Comparison of ENCODE assay signal across 8 mouse cellular contexts in genomic region chr12:100198967-100199660, GRCm38 (mm10). TPM values are rescaled to one million over a fixed set of nuclear protein-coding genes. Genes with fewer than 3 reads are reported as not detected.
DNase-seq lines count a peak whose midpoint lies in the region; ATAC-seq and TF ChIP-seq lines count a peak whose summit lies in the region.

Calm1 (plus strand) TSS chr12:100199435.

- peak within 1 kb of the TSS; percentile 82 for H3K27ac ChIP-seq in MEL (ENCODE audit: control insufficient read depth, low read depth, low read length)
- H3K27ac ChIP-seq in forebrain, embryonic 16.5 days (ENCODE audit: low read length) = peak within 1 kb of the TSS; percentile 93
- peak within 1 kb of the TSS; percentile 89 for H3K27ac ChIP-seq in lung, embryonic 14.5 days (ENCODE audit: low read depth)

- WGBS in forebrain, embryonic 16.5 days = under 1% methylated on average over 58 of the region's 58 CpGs
- WGBS in lung, embryonic 14.5 days = 1% methylated on average over 58 of the region's 58 CpGs

- no peak for TF ChIP-seq EP300 in MEL (IDR thresholded peaks at IDR 0.05; ENCODE audit: low read depth in 1 of 2, low read length in 2 of 2)

- intact Hi-C loops in heart, postnatal 25 days (cut with DNase I) = loop anchor here (1.0 to 10.0 kb wide), 2 partner anchors 11 to 526 kb away; partner anchors contain the start of gene Rps6ka5

- H3K27me3 ChIP-seq in MEL (ENCODE audit: control insufficient read depth in 1 of 2, insufficient read depth in 2 of 2, low read length in 2 of 2) = no peaks in the 10 kb centered on the region
- no peaks in the 10 kb centered on the region for H3K27me3 ChIP-seq in forebrain, embryonic 16.5 days (replicated peaks; ENCODE audit: control insufficient read depth, insufficient read depth, low read length)
- no peaks in the 10 kb centered on the region for H3K27me3 ChIP-seq in lung, embryonic 14.5 days (ENCODE audit: insufficient read depth, low read length)

- no peaks in the 10 kb centered on the region for H3K9me3 ChIP-seq in MEL (replicated peaks; ENCODE audit: insufficient read depth, low read length)
- H3K9me3 ChIP-seq in forebrain, embryonic 16.5 days (ENCODE audit: control insufficient read depth, low read length) = no peaks in the 10 kb centered on the region
- no peaks in the 10 kb centered on the region for H3K9me3 ChIP-seq in lung, embryonic 14.5 days (ENCODE audit: low read depth, low read length)

- peak; percentile 96 for DNase-seq in MEL (ENCODE audit: low read depth, low spot score)
- DNase-seq in cerebellum, adult 18-20 months = peak; percentile 89 to 97
- DNase-seq in heart, postnatal 25 days (ENCODE audit: low spot score) = peak; percentile 89
- DNase-seq in layer of hippocampus, adult 18-20 months (ENCODE audit: low spot score in 2 of 2) = peak; percentile 91 to 95
- peak; percentile 97 for DNase-seq in lung, embryonic 14.5 days
- peak; percentile 93 for DNase-seq in testis, postnatal 14 days (ENCODE audit: low spot score)

- H3K4me1 ChIP-seq in MEL (ENCODE audit: control insufficient read depth in 1 of 2, insufficient read depth in 2 of 2, low read length in 2 of 2) = peaks cover 3 to 5% of the 10 kb centered on the region in 2 experiments; a peak in 3 of 4 replicates
- H3K4me1 ChIP-seq in forebrain, embryonic 16.5 days (replicated peaks; ENCODE audit: control insufficient read depth, insufficient read depth, low read length) = peaks cover 29% of the 10 kb centered on the region
- H3K4me1 ChIP-seq in lung, embryonic 14.5 days (ENCODE audit: insufficient read depth) = 0 out of 2 replicates have a peak, but pooled peaks cover 4% of the 10 kb centered on the region

- H3K9ac ChIP-seq in MEL (ENCODE audit: control insufficient read depth, low read depth, low read length, poor library complexity, severe bottlenecking) = peak within 1 kb of the TSS; percentile 89
- H3K9ac ChIP-seq in forebrain, embryonic 16.5 days (replicated peaks; ENCODE audit: low read depth, low read length) = peak within 1 kb of the TSS; percentile 96
- H3K9ac ChIP-seq in lung, embryonic 14.5 days = peak within 1 kb of the TSS; percentile 91

- peak within 1 kb of the TSS; percentile 98 for H3K4me2 ChIP-seq in forebrain, embryonic 16.5 days (ENCODE audit: low read length)
- H3K4me2 ChIP-seq in lung, embryonic 14.5 days = peak within 1 kb of the TSS; percentile 89

- peak; percentile 100 for TF ChIP-seq POLR2A in MEL (IDR thresholded peaks at IDR 0.05; ENCODE audit: control insufficient read depth in 1 of 2, insufficient read depth in 1 of 2, low read depth in 1 of 2, low read length in 2 of 2, poor library complexity in 1 of 2)

- ATAC-seq in forebrain, embryonic 16.5 days = peak; percentile 80
- ATAC-seq in lung, embryonic 14.5 days (ENCODE audit: insufficient read depth) = peak; percentile 88
- ATAC-seq in neutrophil, adult 5-6 weeks (ENCODE audit: extremely low read depth, insufficient number of reproducible peaks, low FRiP score, poor library complexity, severe bottlenecking) = peak; percentile 83

- H3K79me2 ChIP-seq in MEL (ENCODE audit: control insufficient read depth, insufficient read depth, low read length, poor library complexity) = peaks cover 32% of the 10 kb centered on the region

- peak within 1 kb of the TSS; percentile 77 to 91 for H3K4me3 ChIP-seq in MEL (ENCODE audit: control insufficient read depth in 1 of 2, insufficient read depth in 1 of 2, low read depth in 2 of 2, low read length in 2 of 2)
- peak within 1 kb of the TSS; percentile 91 for H3K4me3 ChIP-seq in forebrain, embryonic 16.5 days (replicated peaks; ENCODE audit: low read length)
- H3K4me3 ChIP-seq in lung, embryonic 14.5 days (ENCODE audit: low read depth, low read length) = peak within 1 kb of the TSS; percentile 98

- TF ChIP-seq RAD21 in MEL (IDR thresholded peaks at IDR 0.05; ENCODE audit: low read depth, low read length) = no peak

- H3K36me3 ChIP-seq in MEL (ENCODE audit: control insufficient read depth in 1 of 2, insufficient read depth in 2 of 2, low read length in 2 of 2) = peaks cover 3 to 13% of the 10 kb centered on the region in 2 experiments
- peaks cover 6% of the 10 kb centered on the region for H3K36me3 ChIP-seq in forebrain, embryonic 16.5 days (ENCODE audit: control insufficient read depth, insufficient read depth)
- H3K36me3 ChIP-seq in lung, embryonic 14.5 days (ENCODE audit: insufficient read depth) = peaks cover 19% of the 10 kb centered on the region

- TF ChIP-seq CTCF in MEL (IDR thresholded peaks at IDR 0.05 in 2 of 3, conservative IDR thresholded peaks at IDR 0.05 in 1 of 3; ENCODE audit: control insufficient read depth in 1 of 3, insufficient read depth in 1 of 3, low read depth in 2 of 3, low read length in 3 of 3, poor library complexity in 1 of 3, severe bottlenecking in 1 of 3) = no peak; a peak in 1 of 6 replicates
- peak; percentile 15; the same call in 1 of the 2 replicates for TF ChIP-seq CTCF in lung, embryonic 14.5 days (IDR thresholded peaks at IDR 0.05; ENCODE audit: low read depth)

TF ChIP-seq in MEL, 35 proteins besides CTCF, POLR2A, EP300 and RAD21:
- TF ChIP-seq MAFK (IDR thresholded peaks at IDR 0.05; ENCODE audit: borderline replicate concordance, low read depth, low read length) (no peak), NRF1 (IDR thresholded peaks at IDR 0.05; ENCODE audit: insufficient read depth, low read depth, low read length, poor library complexity, severe bottlenecking) (peak; percentile 54; the same call in 1 of the 2 replicates), MYC (IDR thresholded peaks at IDR 0.05; ENCODE audit: low read depth, low read length) (peak; percentile 65; the same call in 1 of the 2 replicates), ELF1 (IDR thresholded peaks at IDR 0.05; ENCODE audit: low read depth, low read length) (peak; percentile 63; the same call in 1 of the 2 replicates), MAX (IDR thresholded peaks at IDR 0.05; ENCODE audit: low read length) (peak; percentile 67), ZKSCAN1 (IDR thresholded peaks at IDR 0.05; ENCODE audit: low read depth, low read length) (0 out of 2 replicates have a peak, but pooled peaks have one; percentile 8), HCFC1 (IDR thresholded peaks at IDR 0.05; ENCODE audit: low read depth, low read length) (peak; percentile 79), TBP (IDR thresholded peaks at IDR 0.05; ENCODE audit: low read depth, low read length) (peak; percentile 99), RCOR1 (IDR thresholded peaks at IDR 0.05; ENCODE audit: low read depth, low read length) (no peak), UBTF (IDR thresholded peaks at IDR 0.05; ENCODE audit: borderline replicate concordance, insufficient read depth, low read depth, low read length) (peak; percentile 84; the same call in 1 of the 2 replicates), POLR2AphosphoS2 (IDR thresholded peaks at IDR 0.05; ENCODE audit: low read length) (peak; percentile 100), JUND (IDR thresholded peaks at IDR 0.05; ENCODE audit: low read depth, low read length) (no peak), ZMIZ1 (IDR thresholded peaks at IDR 0.05; ENCODE audit: low read depth, low read length) (peak; percentile 100), SIN3A (IDR thresholded peaks at IDR 0.05; ENCODE audit: low read length) (peak; percentile 89), USF2 (IDR thresholded peaks at IDR 0.05; ENCODE audit: borderline replicate concordance in 1 of 2, insufficient read depth in 1 of 2, low read depth in 1 of 2, low read length in 2 of 2) (no peak), BHLHE40 (IDR thresholded peaks at IDR 0.05; ENCODE audit: borderline replicate concordance, low read depth, low read length) (0 out of 2 replicates have a peak, but pooled peaks have one; percentile 10), TCF12 (IDR thresholded peaks at IDR 0.05; ENCODE audit: low read depth, low read length) (peak; percentile 90), SMC3 (IDR thresholded peaks at IDR 0.05; ENCODE audit: low read depth, low read length) (no peak; the same call in none of the 2 replicates), POLR2AphosphoS5 (IDR thresholded peaks at IDR 0.05; ENCODE audit: borderline replicate concordance, low read depth, low read length) (peak; percentile 100), NELFE (IDR thresholded peaks at IDR 0.05; ENCODE audit: low read depth, low read length) (peak; percentile 100), MEF2A (IDR thresholded peaks at IDR 0.05; ENCODE audit: extremely low read depth, insufficient replicate concordance, low read depth, low read length, poor library complexity, severe bottlenecking) (no peak), TAL1 (IDR thresholded peaks at IDR 0.05; ENCODE audit: low read length) (no peak), USF1 (IDR thresholded peaks at IDR 0.05; ENCODE audit: low read depth, low read length) (no peak), MAZ (IDR thresholded peaks at IDR 0.05; ENCODE audit: low read depth, low read length) (peak; percentile 80; the same call in 1 of the 2 replicates), KAT2A (conservative IDR thresholded peaks at IDR 0.05; ENCODE audit: low read depth, low read length) (peak; percentile 94), ETS1 (IDR thresholded peaks at IDR 0.05; ENCODE audit: low read depth, low read length) (peak; percentile 47), ZNF384 (IDR thresholded peaks at IDR 0.05; ENCODE audit: low read depth, low read length) (no peak), MXI1 (IDR thresholded peaks at IDR 0.05; ENCODE audit: low read depth, low read length) (peak; percentile 83)

RNA-seq across cellular contexts. Expression of gene Calm1, which starts in this region (rescaled TPM):
- total RNA-seq in MEL (2012; rRNA removed) = 602 and 651 TPM in 2 replicates
- 1,000 to 10,000 TPM in 1 of 2 experiments, 100 to 1,000 TPM in 1; 524 to 3,339 TPM for polyA plus RNA-seq in MEL (2012; ENCODE audit: insufficient read depth in 1 of 2, insufficient read length in 2 of 2, low read depth in 1 of 2, low replicate concordance in 2 of 2, missing spikeins in 1 of 2)
- 2,124 and 2,140 TPM in 2 replicates for polyA plus RNA-seq in forebrain, embryonic 16.5 days (2015; fragmentation: Nextera tagmentation; extraction: Ambion mirVana)
- 100 to 1,000 TPM; 264 to 282 TPM for total RNA-seq in heart, postnatal 25 days (2021)
- 1,000 to 10,000 TPM; 2,031 to 2,127 TPM for total RNA-seq in layer of hippocampus, adult 18-20 months (2021)
- polyA plus RNA-seq in lung, embryonic 14.5 days (2014; fragmentation: Nextera tagmentation; extraction: Ambion mirVana) = 1,610 and 1,758 TPM in 2 replicates
- total RNA-seq in neutrophil, adult 5-6 weeks (2017) = 524 and 677 TPM in 2 replicates

Comparison
In these comparisons a context has a peak if more than half of its experiments do, and no peak if none do; other contexts are left out.
1. Peak in every context shown above with its lines: DNase-seq, ATAC-seq, H3K4me3 ChIP-seq and H3K27ac ChIP-seq.